ENCODE assay signal across 8 mouse cellular contexts in the genomic region with DNA sequence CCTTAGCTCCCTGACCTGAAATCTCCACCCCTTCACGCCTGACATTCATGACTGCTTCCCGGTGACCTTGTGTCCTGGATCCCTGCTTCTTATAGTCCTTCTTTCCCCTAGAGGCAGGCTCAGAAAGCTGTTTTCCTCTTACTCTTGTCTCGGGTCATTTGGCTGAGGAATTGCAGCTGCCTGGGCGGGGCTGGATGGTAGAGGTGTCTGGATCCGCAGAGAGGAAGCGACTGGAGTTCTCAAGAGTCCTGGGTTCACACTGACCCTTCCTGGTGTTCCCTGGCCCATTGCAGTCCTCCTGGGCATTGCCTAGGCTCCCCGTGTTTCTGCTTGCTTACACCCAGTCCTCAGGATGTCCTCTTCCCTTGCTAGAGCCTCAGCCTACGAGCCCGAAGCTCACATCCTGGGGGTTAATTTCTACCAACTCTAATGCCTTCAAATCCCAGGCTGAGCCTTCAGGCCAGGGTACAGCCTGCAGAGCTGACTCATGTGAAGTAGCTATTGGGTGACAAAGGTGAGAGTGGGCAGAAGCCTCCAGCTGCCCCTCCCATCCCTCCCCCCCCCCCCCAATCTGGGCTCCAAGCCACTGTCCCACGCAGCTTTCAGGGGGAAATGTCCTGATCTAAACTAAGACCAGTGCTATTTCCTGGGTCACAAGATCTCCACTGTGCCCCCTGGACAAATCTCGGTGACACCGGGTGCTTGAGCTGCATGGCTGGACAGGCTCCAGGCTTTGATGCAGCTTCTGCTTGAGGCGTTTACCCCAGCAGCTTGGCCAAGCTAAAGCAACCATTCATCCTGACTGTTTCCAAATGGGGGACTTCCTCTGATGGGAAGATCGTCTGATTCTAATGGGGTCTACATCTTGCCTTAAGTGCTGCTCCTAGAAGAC. TPM values are rescaled to one million over a fixed set of nuclear protein-coding genes. Genes with fewer than 3 reads are reported as not detected.
DNase-seq lines count a peak whose midpoint lies in the region; ATAC-seq and TF ChIP-seq lines count a peak whose summit lies in the region.

No protein-coding gene starts in this region.

- ATAC-seq in kidney, embryonic 14.5 days (ENCODE audit: low FRiP score, low TSS enrichment): peak; percentile 57

- peak overlapping the region; percentile 38; the same call in 1 of the 2 replicates for H3K4me3 ChIP-seq in bone marrow macrophage, adult 2 months (ENCODE audit: insufficient read depth, low read length)
- H3K4me3 ChIP-seq in heart, embryonic 10.5 days: peak overlapping the region; percentile 63
- H3K4me3 ChIP-seq in kidney, embryonic 14.5 days (ENCODE audit: low read length): peak overlapping the region; percentile 31

- no peak for TF ChIP-seq POLR2A in bone marrow macrophage, adult 2 months (IDR thresholded peaks at IDR 0.05; ENCODE audit: borderline replicate concordance, low read depth, low read length)

- TF ChIP-seq CTCF in bone marrow macrophage, adult 2 months (IDR thresholded peaks at IDR 0.05; ENCODE audit: low read depth, low read length): no peak

- intact Hi-C loops in gastrocnemius, postnatal 14 days (cut with DNase I; ENCODE audit: low total_unique reads): loop anchor here (2.0 kb wide), 1 partner anchor 30 kb away; no protein-coding TSS in a partner anchor

- no peaks in the 10 kb centered on the region for H3K27me3 ChIP-seq in heart, embryonic 10.5 days (ENCODE audit: insufficient read depth, poor library complexity, severe bottlenecking)
- H3K27me3 ChIP-seq in kidney, embryonic 14.5 days (ENCODE audit: control insufficient read depth, insufficient read depth, low read length): no peaks in the 10 kb centered on the region

- H3K36me3 ChIP-seq in heart, embryonic 10.5 days: no peaks in the 10 kb centered on the region
- H3K36me3 ChIP-seq in kidney, embryonic 14.5 days (ENCODE audit: control insufficient read depth, insufficient read depth, low read length): no peaks in the 10 kb centered on the region

- no peak overlapping the region for H3K27ac ChIP-seq in bone marrow macrophage, adult 2 months (ENCODE audit: insufficient read depth, low read depth, low read length)
- peak overlapping the region; percentile 81 for H3K27ac ChIP-seq in heart, embryonic 10.5 days
- peak overlapping the region; percentile 91 for H3K27ac ChIP-seq in kidney, embryonic 14.5 days (ENCODE audit: low read depth, low read length)

- peak overlapping the region; percentile 62 for H3K4me2 ChIP-seq in kidney, embryonic 14.5 days (replicated peaks; ENCODE audit: low read depth, low read length)

- 11% methylated on average over 14 of the region's 14 CpGs for WGBS in heart, embryonic 10.5 days
- under 1% methylated on average over 14 of the region's 14 CpGs for WGBS in kidney, embryonic 14.5 days

- peaks cover 32% of the 10 kb centered on the region for H3K4me1 ChIP-seq in bone marrow macrophage, adult 2 months (ENCODE audit: control insufficient read depth, insufficient read depth, low read length)
- H3K4me1 ChIP-seq in heart, embryonic 10.5 days: peaks cover 48% of the 10 kb centered on the region
- H3K4me1 ChIP-seq in kidney, embryonic 14.5 days (ENCODE audit: control insufficient read depth, insufficient read depth, low read length): peaks cover 33% of the 10 kb centered on the region

- no peaks in the 10 kb centered on the region for H3K9me3 ChIP-seq in heart, embryonic 10.5 days
- H3K9me3 ChIP-seq in kidney, embryonic 14.5 days (ENCODE audit: control insufficient read depth, low read length): no peaks in the 10 kb centered on the region

- H3K9ac ChIP-seq in kidney, embryonic 14.5 days (ENCODE audit: low read depth, low read length): peak overlapping the region; percentile 0

- peak; percentile 40 for DNase-seq in gastrocnemius, postnatal 14 days
- DNase-seq in gastrocnemius, adult 8-10 months (ENCODE audit: low spot score in 2 of 2): no peak
- DNase-seq in heart, embryonic 10.5 days (ENCODE audit: low spot score): no peak
- DNase-seq in lung, postnatal 4 days: peak; percentile 40 to 56
- DNase-seq in frontal cortex, postnatal 14 days (ENCODE audit: low spot score in 2 of 2): no peak
- no peak for DNase-seq in frontal cortex, postnatal 36 days (ENCODE audit: low spot score in 2 of 2)

RNA-seq across cellular contexts. Expression of a gene that starts 36.1 kb away (rescaled TPM):
- total RNA-seq in gastrocnemius, postnatal 14 days (2021): 10 to 100 TPM; 20.4 to 26.4 TPM
- 10 to 100 TPM; 22.5 to 27.1 (median 24.3) TPM for total RNA-seq in gastrocnemius, adult 8-10 months (2022)
- polyA plus RNA-seq in bone marrow macrophage, adult 2 months (2012; ENCODE audit: insufficient read depth, insufficient read length, missing spikeins): 2.9 and 3.5 TPM in 2 replicates
- polyA plus RNA-seq in heart, embryonic 10.5 days (2016; fragmentation: Nextera tagmentation; extraction: Ambion mirVana): 76.5 and 91.2 TPM in 2 replicates
- polyA plus RNA-seq in kidney, embryonic 14.5 days (2014; fragmentation: Nextera tagmentation; extraction: Ambion mirVana): 34.1 and 55.2 TPM in 2 replicates

Comparison
In these comparisons a context has a peak if more than half of its experiments do, and no peak if none do; other contexts are left out.
1. DNase-seq: peak in gastrocnemius, postnatal 14 days (single experiment) and lung, postnatal 4 days (2 of 2); none in gastrocnemius, adult 8-10 months (0 of 2), heart, embryonic 10.5 days (single experiment), frontal cortex, postnatal 14 days (0 of 2) and frontal cortex, postnatal 36 days (0 of 2).
2. Peak in every context shown above with its lines, with median percentiles within 50 percentile points of each other: H3K4me3 ChIP-seq.